Mouse (Mus musculus): Measurements from ENCODE around the gene Hoxd9.

Gene Hoxd9

DNA sequence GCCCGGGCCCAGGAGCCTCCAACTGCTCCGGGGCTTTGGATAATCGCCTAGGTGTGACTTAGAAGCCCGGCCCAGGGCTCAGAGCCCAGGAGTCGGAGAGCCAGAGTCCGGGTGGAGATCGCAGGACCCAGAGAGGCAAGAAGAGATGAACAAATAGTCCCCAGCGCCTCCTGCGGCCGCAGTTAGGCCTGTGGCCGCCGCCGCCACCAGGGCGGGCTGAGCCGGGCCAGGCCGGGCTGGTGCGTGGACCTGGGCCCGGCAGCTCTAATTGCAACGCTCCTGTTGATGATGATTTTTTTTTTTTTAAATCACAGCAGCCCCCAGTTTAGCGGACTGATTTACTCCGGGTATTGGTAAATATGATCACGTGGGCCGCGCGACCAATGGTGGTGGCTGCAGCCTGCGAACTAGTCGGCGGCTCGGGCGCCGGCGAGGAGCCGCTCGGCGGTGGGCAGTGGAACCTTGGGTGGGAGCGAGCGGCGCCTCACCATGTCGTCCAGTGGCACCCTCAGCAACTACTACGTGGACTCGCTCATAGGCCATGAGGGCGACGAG lies at the start of gene Hoxd9:
Gene Hoxd9, plus strand, starts transcription at position 161 of the 555 bp plus-strand sequence.
- in situ Hi-C loops (cut with MboI, MseI) = loop anchor here (5.0 kb wide), 1 partner anchor 445 kb away; no protein-coding TSS in a partner anchor

DNA sequence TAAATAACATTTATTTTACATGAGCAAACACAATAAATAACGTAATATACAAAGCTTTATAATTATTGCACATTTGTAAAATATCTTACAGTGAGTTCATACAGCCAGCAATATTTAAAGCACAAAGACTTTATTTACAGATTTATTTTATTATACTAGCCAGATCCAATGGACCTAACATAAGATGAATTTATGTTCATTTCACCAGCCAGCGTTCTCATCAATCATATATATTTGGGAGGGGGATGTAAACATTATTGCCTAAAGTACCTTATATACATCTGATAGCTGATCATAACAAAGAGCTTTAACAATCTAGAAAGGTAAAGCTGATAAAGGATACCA lies 44.6 kb upstream of the Hoxd9 start:
- in situ Hi-C loops (cut with MboI, MseI) = loop anchor here (25.0 kb wide), 2 partner anchors 691 to 1066 kb away; partner anchors contain the start of gene Chrna1

DNA sequence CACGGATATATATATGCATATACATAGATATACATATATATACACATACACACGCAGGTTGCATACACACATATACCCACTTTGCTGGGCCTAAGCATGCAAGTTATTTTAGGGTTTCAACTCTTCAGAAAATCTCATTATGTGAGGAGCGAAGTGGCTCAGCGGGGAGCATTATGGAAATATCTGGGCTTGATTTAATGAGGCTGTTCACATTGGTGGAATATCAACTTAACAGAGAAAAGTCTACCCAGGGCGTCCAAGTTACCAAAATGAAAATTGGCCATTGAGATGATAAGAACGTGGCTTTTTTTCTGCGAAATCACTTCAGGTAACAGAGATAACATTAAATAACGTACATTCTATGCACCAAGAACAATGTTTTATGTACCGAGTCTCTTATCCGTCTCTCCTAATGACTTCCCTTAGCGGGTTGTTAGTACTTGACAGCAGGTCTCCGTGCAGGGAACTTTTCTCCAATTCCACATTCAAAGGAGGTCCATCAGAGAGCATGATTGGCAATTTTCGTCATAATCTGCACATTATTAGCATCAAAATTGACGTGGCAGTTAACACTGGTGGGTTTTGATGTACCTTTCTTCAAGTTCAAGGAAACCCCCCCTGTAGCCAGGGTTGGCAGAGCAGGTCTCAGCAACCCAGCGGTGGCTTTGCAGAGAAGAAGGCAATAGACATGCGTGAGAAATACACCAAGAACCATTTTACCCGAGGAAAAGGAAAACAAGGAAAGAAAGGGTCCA lies 43.6 kb upstream of the Hoxd9 start:
- in situ Hi-C loops (cut with MboI, MseI) = loop anchor here (25.0 kb wide), 2 partner anchors 692 to 1067 kb away; partner anchors contain the start of gene Chrna1

DNA sequence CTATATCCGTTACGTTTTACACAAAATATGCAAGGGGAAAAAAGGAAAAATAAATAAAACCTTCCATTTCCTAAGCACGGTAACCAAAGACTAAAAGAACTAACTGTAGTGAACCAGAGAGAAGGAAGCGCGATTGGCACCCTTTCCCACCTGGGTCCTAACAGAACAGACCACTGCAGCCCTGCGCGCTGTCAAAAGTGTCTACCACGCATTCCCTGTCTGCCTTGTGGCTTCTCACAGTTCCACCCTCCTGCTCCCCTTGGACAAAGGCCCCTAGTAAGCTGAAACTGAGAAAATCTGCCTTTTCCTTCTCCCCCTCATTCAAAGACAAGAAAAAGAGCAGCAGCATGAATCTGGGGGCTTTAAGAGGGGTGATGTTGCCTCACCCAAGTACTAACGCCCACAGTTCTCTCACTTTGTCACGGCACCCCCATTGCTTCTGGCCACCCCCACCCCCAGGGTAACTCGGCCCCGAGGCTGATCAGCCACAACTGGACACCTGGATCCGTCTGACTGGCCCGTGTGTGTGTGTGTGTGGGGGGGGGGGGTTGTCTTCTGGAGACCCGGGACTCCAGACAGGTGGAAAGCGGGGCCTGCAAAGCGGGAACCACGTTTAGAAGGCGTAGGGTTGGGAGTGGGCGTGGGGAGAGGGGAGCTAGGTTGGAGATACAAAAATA lies 42.6 kb upstream of the Hoxd9 start:
- in situ Hi-C loops (cut with MboI, MseI) = loop anchor here (25.0 kb wide), 2 partner anchors 693 to 1068 kb away; partner anchors contain the start of gene Chrna1

DNA sequence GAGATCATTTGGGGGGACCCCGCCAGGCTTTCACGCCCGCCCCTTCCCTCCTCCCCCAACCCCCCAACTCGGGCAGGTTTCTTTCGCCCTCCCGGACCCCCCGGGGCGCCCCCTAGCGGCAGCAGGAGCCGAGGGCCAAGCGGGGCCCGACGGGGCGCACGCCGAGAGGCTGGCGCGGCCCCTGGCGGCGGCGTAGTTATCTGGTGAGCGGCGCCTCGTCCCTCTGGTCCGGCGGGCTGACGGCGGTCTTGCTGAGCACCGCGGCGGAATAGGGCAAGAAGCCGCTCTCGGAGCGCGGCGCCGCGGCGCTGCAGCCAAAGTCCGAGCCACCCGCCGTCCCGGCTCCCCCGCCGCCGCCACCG lies 42.1 kb upstream of the Hoxd9 start:
- in situ Hi-C loops (cut with MboI, MseI) = loop anchor here (25.0 kb wide), 2 partner anchors 693 to 1068 kb away; partner anchors contain the start of gene Chrna1

DNA sequence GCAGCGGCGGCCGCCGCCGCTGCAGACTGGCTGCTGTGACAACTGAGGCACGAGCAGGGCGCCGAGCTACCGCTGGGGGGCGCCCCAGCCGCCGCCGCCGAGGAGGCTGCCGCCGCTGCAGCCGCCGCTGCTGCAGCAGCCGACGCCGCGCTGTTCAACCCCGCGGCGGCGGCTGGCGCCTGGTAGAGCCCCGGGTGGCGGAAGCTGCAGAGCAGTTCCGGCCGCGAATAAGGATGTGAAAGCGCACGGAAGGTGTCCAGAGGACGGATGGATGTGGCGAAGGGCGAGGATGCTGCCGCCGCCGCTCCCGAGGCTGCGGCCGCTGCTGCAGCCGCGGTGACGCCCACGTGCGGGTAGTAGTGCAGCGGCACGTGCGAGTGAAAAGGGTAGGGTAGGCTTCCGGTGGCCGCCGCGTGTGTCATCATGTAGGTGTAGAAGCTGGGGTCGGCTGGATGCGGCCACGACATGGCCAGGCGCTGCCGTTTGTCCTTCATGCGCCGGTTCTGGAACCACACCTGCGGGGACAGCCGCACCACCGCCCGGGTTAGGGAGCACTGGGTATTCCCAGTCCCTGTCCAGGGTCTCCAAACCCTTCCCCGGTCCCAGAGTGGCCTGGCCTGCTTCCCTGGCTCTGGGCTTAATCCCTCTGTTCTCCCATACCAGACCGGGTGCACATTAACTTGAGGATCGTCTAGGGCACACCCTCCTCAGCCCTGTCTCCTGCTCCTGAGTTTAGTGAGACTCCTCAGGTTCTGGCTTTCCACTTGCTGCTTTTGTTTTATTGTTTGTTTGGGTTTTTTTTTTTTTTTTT lies 41.5 kb upstream of the Hoxd9 start:
- in situ Hi-C loops (cut with MboI, MseI) = loop anchor here (25.0 kb wide), 2 partner anchors 694 to 1069 kb away; partner anchors contain the start of gene Chrna1

DNA sequence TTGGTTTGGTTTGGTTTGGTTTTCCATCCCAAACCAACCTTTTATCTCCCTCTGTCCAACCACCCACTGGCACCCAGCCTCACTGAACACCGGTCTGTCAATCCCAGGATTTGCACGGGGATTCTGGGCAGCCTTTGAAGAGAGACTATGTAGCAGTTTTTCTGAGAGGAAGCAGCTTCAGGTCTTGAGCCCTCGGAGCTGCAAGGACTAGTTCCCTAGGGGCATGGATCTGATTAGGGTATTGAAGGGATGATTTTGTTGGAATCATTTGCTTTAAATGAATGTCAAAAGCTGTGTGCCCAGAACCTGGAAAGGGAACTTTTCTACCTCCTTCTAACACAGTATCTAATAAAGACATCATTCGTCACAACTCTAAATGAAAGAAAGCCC lies 40.9 kb upstream of the Hoxd9 start:
- in situ Hi-C loops (cut with MboI, MseI) = loop anchor here (25.0 kb wide), 2 partner anchors 694 to 1069 kb away; partner anchors contain the start of gene Chrna1

DNA sequence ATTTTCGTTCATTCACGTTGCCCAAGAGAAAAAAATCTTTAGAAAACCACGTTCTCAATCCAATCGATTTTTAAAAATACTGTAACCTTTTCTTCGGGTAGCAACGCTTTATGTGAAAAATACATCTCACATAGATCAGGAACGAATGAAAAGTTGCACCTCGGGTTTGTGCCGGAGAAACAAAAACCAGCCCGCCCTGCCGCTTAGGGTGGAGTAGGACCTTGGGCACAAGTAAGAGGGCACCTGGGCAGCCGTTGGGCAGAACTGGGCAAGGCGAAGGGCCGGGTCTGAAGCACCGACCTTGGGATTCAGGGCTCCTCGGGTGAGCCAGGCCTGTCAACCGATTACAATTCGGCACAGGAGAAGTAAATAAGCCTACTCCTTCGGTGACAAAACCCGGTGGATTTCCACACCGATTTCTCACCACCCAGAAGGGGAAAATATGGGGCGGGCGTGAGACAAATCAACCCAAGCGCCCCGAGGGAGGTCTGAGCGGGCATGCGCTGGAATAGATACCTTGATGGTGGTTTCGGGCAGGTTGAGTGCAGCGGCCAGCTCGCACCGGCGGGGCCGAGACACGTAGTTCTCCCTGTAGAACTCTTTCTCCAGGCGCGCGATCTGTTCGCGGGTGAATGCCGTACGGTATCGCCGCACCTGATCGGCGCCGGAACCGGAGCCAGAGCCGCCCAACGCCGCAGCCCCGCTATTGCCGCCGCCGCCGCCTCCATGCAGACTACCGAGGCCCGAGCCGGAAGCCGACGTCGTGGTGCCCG lies 40.1 kb upstream of the Hoxd9 start:
- in situ Hi-C loops (cut with MboI, MseI) = loop anchor here (25.0 kb wide), 2 partner anchors 695 to 1070 kb away; partner anchors contain the start of gene Chrna1

DNA sequence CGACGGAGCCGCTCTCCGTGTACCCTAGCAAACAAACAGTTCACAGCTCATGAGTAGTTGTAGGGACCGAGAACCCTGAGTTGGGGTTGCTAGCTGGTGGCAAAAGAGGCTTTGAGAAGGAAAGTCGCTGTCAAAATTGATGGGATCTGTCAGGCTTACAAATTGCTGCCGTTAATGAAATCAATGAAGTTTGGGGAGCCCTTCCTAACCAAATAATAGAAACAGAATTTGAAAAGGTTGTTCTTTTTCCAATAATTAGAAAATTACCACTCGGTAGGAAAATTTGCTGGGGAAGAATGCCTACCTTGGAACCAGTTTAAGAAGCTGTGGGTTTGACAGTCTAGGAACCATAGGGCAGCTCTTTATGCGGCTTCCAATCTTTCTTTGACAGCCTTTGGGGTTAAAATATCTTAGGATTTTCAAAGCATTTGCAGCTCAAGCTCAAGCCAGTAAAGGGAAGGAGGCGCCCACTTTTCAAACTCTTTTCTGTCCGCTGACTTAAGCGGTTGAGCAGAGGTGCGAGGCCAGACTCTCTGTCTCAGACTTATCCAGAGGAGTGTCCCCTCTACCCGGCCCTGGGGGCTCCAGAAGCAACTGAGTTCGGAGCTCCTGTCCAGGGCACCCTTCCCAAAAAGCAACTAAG lies 39.4 kb upstream of the Hoxd9 start:
- in situ Hi-C loops (cut with MboI, MseI) = loop anchor here (25.0 kb wide), 2 partner anchors 696 to 1071 kb away; partner anchors contain the start of gene Chrna1

DNA sequence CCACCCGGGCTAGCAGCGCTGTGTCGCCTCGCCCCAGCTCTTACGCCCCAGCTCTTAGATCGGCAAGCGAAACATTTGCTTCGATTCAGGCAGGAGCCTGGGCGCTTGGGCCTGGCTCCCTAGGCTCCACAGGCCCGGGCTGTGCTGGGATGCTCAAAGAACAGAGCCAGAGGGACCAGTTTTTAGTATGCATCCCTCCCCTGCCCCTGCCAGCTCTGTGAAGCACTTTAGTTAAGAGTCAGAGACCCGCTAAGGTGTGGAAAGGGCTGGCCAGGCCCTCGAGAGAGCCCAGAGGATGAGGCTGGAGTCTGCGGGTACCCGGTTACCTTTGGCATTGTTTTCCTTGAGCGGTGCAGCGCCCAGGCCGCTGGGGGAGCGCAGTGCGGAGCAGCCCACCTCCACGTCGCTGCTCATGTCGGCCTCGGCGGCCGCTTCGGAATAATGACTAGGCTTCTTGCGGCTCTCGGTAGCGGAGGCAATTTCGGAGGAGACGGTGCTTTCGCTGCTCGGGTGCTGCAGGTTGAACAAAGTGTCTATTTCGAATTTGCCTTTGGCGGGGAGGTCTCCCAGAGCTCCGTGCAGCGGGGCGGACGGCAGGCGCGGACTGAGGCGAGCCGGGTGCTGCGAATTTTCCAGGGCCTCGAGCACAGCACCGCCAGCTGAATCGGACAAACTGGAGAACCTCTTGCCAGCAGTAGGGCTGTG lies 38.7 kb upstream of the Hoxd9 start:
- in situ Hi-C loops (cut with MboI, MseI) = loop anchor here (25.0 kb wide), 2 partner anchors 697 to 1072 kb away; partner anchors contain the start of gene Chrna1

DNA sequence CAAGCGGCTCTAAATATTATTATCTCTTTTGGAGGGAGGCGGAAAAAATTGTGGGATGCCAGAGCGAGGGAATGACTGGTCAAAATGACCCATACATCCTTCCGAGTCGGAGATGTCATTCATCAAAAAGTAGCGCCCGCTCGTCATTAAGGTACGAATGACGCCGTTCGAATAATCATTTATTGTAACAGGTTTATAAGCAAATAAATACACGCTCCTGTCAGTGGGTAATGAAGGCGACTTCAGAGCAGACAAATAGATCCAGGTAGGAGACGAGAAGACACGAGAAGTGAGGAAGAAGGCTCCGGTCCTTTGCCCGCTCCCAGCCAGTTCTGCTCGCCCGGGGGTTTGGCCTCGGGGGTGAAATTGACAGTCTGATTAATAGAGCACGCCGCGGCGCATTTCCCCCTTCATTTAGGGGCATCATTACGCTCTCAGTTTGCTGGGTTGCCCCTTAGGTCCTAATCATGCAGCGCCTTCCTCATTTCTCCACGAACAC lies 38.0 kb upstream of the Hoxd9 start, which contains the start of gene Evx2:
Gene Evx2, minus strand, starts transcription at position 51 of the 499 bp plus-strand sequence.
- in situ Hi-C loops (cut with MboI, MseI) = loop anchor here (10.0 to 25.0 kb wide), 3 partner anchors 355 to 1072 kb away; partner anchors contain the start of gene Chrna1

DNA sequence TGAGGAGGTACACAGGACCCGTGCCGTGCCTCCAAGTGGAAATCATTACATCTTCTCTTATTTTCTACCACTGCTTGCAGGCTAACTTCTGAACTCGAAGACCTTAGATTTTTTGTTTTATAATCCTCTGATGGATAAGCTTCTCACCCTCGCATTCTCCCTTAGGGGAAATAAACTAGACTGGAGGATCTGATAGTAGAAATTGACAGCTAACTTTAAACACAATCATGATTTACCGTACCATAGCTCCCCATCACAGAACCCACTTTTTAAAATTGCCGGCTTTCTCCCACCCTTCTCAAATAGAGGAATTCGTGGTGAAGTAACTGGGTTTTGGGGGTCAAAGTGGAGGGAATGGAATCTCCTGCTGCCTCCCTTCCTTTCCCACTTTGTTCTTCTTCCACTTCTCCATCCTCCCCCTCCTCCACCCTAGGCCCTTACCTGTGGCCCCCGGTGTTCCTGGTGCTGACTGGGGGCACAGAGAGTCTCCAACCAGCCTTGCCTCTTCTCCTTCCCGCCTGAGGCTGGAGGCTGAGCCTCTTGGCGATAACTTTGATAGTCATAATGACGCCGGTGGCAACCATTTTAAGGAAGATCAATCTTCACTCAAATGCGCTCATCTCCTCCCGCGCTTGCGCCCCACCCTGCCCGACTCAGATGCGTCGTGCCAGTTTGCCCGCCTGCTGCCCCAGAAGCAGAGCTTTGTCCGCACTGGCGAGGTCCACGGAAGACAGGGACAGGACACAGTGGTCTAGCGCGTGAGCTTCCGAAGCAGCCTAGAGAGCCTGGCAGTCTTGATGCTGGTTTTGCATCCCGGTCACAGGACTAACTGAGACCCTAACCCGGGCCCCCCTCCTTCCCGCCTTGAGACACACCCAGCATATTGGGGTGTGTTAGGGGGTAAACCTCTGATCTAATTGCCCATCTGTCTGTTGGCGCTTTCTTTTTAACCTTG lies 36.8 kb upstream of the Hoxd9 start:
- in situ Hi-C loops (cut with MboI, MseI) = loop anchor here (10.0 to 25.0 kb wide), 3 partner anchors 356 to 1073 kb away; partner anchors contain the start of gene Chrna1

DNA sequence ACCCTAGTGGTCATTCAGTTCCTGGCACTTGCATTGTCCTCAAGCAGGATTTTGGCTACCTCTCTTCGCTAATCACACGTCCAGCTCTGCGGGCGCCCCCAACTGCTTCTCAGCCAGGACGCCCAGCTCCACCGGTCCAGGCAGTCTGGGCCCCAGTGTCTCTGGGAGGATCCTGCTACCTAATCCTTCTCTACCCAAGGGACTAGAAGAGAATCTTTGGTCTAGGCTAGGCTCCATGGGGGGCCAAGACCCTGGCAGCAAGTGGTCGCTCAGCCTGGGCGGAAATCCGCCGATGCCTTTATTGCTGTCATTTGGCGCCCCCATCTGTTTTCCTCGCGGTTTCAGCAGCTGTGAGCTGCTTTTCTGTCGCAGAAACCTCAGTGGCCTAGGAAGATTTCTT lies 35.8 kb upstream of the Hoxd9 start:
- in situ Hi-C loops (cut with MboI, MseI) = loop anchor here (10.0 to 25.0 kb wide), 3 partner anchors 357 to 1074 kb away; partner anchors contain the start of gene Chrna1

DNA sequence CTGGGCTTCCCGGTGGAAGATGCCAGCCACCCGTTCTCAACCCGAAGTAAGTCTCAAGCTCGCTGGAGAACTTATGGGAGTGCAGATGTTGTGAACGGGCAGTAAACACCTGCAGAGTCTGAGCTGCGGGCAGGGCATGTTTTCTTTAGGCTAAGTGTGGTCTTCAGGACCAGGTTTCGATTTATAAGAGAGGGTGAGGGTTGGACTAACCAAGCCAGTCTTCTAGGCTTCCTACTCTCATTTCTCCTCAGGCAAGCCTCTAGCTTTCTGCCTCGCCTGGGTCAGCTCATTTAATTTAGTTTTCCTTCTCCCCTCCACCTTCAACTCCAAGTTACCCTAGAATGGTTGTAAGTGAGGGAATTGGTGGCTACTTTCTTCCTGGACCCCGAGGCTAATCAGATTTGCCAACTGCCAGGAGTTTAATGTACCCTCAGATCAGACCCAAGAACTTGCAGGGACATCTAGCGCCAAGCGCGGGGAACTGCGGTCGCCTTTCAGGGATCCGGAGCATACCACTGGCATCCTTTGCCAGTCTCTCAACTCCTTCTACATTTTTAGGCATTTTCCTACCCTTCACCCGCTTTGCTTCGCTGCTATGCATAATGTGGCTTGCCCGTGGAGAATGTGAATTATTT lies 34.1 kb upstream of the Hoxd9 start:
- in situ Hi-C loops (cut with MboI, MseI) = loop anchor here (10.0 to 25.0 kb wide), 3 partner anchors 359 to 1076 kb away; partner anchors contain the start of gene Chrna1

DNA sequence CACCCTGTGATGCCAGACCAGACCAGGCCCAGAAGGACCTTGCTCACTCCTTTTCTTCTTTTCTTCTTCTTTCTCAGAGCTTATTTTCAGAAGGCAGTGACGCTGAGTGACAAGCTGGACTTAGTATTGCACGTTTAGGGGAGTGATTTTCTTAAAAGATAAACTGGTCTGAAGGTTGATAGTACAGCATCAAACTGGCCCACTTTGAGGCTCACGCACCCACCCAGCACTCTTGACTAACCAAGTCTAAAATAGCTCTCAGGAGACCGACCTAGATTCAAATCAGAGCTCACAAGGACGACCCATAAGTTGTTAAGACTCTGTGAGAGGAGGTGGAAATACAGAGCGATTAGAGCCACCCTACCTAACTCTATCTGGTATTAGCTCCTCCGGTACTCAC lies 31.1 kb upstream of the Hoxd9 start:
- in situ Hi-C loops (cut with MboI, MseI) = loop anchor here (10.0 to 25.0 kb wide), 3 partner anchors 362 to 1079 kb away; partner anchors contain the start of gene Chrna1

DNA sequence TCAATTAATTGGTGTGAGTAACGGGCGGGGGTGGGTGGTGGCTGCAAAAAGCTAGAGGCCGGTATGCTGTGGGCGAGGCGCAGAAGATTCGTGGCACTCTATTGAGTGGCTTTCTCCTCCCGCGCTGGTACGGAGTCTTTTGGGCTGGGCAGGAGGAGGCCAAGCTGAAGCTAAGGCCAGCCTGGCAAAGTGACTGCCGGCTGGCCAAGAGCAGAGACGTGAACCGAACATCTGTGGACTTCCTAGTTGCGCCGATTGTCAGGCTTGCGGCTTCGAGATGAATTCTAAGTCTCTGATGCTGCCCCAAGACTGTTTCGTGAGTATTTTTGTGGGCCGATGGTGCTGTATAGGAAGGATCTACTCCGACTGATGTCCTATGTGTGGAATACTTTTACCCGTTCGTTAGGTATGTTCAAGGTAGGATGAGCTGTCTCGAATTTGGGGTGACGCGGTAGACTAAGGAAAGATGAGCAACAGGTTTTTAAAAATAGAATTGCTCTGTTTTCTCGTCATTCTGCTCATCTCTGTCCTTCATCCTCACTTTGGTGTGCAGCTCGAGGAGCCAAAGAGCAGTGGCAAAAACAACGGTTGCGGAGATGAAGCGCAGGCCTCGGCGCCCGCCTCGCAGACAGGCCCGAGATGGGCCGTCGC lies 30.2 kb upstream of the Hoxd9 start:
- in situ Hi-C loops (cut with MboI, MseI) = loop anchor here (10.0 to 25.0 kb wide), 3 partner anchors 363 to 1080 kb away; partner anchors contain the start of gene Chrna1

Data from T-helper 2 cell (primary cell).